Mouse (Mus musculus): ENCODE data around the gene Ddr1. TPM values are rescaled to one million over a fixed set of nuclear protein-coding genes. Genes with fewer than 3 reads are reported as not detected.

Gene Ddr1
- polyA plus RNA-seq, 1 experiment from 2014 or later, result 89.1 TPM

GRCm38 (mm10) chr17:35710705-35711347 lies 6.4 kb upstream of the Ddr1 start:
- Histone ChIP-seq H3K4me2 (ENCODE audit: low read length) (no peak overlapping the region), H3K27me3 (ENCODE audit: insufficient read depth, low read length) (no peaks in the 10 kb centered on the region), H3K36me3 (ENCODE audit: insufficient read depth, low read length) (no peaks in the 10 kb centered on the region), H3K27ac (peak overlapping the region; percentile 81), H3K4me1 (replicated peaks; ENCODE audit: insufficient read depth, low read length) (peaks cover 12% of the 10 kb centered on the region; the same call in 1 of the 2 replicates), H3K9me3 (replicated peaks; ENCODE audit: low read length) (no peaks in the 10 kb centered on the region), H3K4me3 (replicated peaks; ENCODE audit: low read depth, low read length) (no peak overlapping the region), H3K9ac (ENCODE audit: low read depth, low read length) (no peak overlapping the region)
- 14% methylated on average over 8 of the region's 8 CpGs for WGBS
- no peak for TF ChIP-seq CTCF (IDR thresholded peaks at IDR 0.05; ENCODE audit: low read depth)
- DNase-seq (ENCODE audit: low spot score) (peak; percentile 73), ATAC-seq (replicated peaks; ENCODE audit: low FRiP score, low read depth) (peak; percentile 78; the same call in 1 of the 2 replicates)

DNA sequence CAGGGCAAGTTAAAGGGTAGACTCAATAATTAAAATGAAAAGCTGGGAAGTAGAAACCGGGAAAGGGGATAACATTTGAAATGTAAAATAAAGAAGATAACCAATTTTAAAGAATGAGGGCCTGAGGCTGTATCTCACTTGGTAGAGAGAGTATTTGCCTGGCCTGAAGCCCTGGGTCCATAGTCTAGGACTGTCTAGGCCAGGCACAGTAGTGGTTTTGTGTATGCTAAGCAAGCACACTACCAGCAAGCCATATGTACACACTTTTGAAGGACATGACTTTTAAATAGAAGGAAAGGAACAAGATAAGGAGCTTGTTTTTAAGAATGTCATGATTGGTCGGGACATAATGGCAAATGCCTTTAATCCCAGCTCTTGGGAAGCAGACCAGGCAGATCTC lies 4.2 kb upstream of the Ddr1 start:
- H3K4me1 ChIP-seq (replicated peaks; ENCODE audit: insufficient read depth, low read length), result peaks cover 19% of the 10 kb centered on the region
- no peak overlapping the region for H3K4me2 ChIP-seq (ENCODE audit: low read length)
- H3K9me3 ChIP-seq (replicated peaks; ENCODE audit: low read length), result no peaks in the 10 kb centered on the region
- no peak for TF ChIP-seq CTCF (IDR thresholded peaks at IDR 0.05; ENCODE audit: low read depth)
- WGBS, result 74% methylated on average over 2 of the region's 2 CpGs
- H3K27ac ChIP-seq, result no peak overlapping the region
- H3K36me3 ChIP-seq (ENCODE audit: insufficient read depth, low read length), result no peaks in the 10 kb centered on the region
- DNase-seq (ENCODE audit: low spot score), result no peak
- H3K27me3 ChIP-seq (ENCODE audit: insufficient read depth, low read length), result no peaks in the 10 kb centered on the region
- H3K4me3 ChIP-seq (replicated peaks; ENCODE audit: low read depth, low read length), result no peak overlapping the region
- no peak overlapping the region for H3K9ac ChIP-seq (ENCODE audit: low read depth, low read length)
- ATAC-seq (replicated peaks; ENCODE audit: low FRiP score, low read depth), result no peak

- ATAC-seq (replicated peaks; ENCODE audit: low FRiP score, low read depth), result no peak
- H3K9ac ChIP-seq (ENCODE audit: low read depth, low read length), result no peak overlapping the region
- no peak overlapping the region for H3K27ac ChIP-seq
- no peak overlapping the region for H3K4me3 ChIP-seq (replicated peaks; ENCODE audit: low read depth, low read length)
- no peaks in the 10 kb centered on the region for H3K36me3 ChIP-seq (ENCODE audit: insufficient read depth, low read length)
- peaks cover 19% of the 10 kb centered on the region for H3K4me1 ChIP-seq (replicated peaks; ENCODE audit: insufficient read depth, low read length)
- no peaks in the 10 kb centered on the region for H3K9me3 ChIP-seq (replicated peaks; ENCODE audit: low read length)
- no peak for TF ChIP-seq CTCF (IDR thresholded peaks at IDR 0.05; ENCODE audit: low read depth)
- H3K27me3 ChIP-seq (ENCODE audit: insufficient read depth, low read length), result no peaks in the 10 kb centered on the region
- H3K4me2 ChIP-seq (ENCODE audit: low read length), result no peak overlapping the region
- WGBS, result 58% methylated on average over 7 of the region's 7 CpGs
- DNase-seq (ENCODE audit: low spot score), result peak; percentile 30
Observed at GRCm38 (mm10) chr17:35707929-35708328, 3.5 kb upstream of the Ddr1 start.

DNA sequence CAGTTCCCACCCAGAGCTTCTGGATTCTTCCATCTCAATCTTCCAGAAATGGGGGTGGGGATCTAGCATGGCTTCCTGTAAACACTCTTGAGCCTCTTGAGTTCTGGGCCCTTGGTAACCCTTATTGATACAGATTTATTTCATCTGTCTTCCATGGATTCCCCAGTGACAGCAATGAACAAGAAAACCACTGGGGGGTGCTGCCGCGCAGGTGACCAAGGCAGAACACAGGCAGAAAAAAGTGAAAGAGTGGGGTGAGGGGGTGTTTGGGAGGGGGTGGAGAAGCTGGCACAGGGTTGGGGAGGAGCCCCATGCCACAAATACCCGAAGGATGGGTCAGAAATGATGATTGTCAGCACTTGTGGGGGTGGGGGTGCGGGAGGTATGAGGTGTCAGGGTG lies 1.4 kb upstream of the Ddr1 start:
- DNase-seq (ENCODE audit: low spot score) (peak; percentile 60), ATAC-seq (replicated peaks; ENCODE audit: low FRiP score, low read depth) (no peak)
- Histone ChIP-seq H3K9ac (ENCODE audit: low read depth, low read length) (no peak overlapping the region), H3K9me3 (replicated peaks; ENCODE audit: low read length) (no peaks in the 10 kb centered on the region), H3K36me3 (ENCODE audit: insufficient read depth, low read length) (no peaks in the 10 kb centered on the region), H3K4me3 (replicated peaks; ENCODE audit: low read depth, low read length) (no peak overlapping the region), H3K4me2 (ENCODE audit: low read length) (no peak overlapping the region), H3K27ac (peak overlapping the region; percentile 93), H3K4me1 (replicated peaks; ENCODE audit: insufficient read depth, low read length) (peaks cover 31% of the 10 kb centered on the region), H3K27me3 (ENCODE audit: insufficient read depth, low read length) (no peaks in the 10 kb centered on the region)
- 35% methylated on average over 4 of the region's 4 CpGs for WGBS
- peak; percentile 76 for TF ChIP-seq CTCF (IDR thresholded peaks at IDR 0.05; ENCODE audit: low read depth)

GRCm38 (mm10) chr17:35703751-35704271 lies 610 bp downstream of the Ddr1 start:
- no peaks in the 10 kb centered on the region for H3K36me3 ChIP-seq (ENCODE audit: insufficient read depth, low read length)
- 3% methylated on average over 14 of the region's 14 CpGs for WGBS
- peak overlapping the region; percentile 93 for H3K27ac ChIP-seq
- H3K9ac ChIP-seq (ENCODE audit: low read depth, low read length), result peak overlapping the region; percentile 39
- H3K4me3 ChIP-seq (replicated peaks; ENCODE audit: low read depth, low read length), result peak overlapping the region; percentile 40
- H3K27me3 ChIP-seq (ENCODE audit: insufficient read depth, low read length), result no peaks in the 10 kb centered on the region
- TF ChIP-seq CTCF (IDR thresholded peaks at IDR 0.05; ENCODE audit: low read depth), result no peak
- 0 out of 2 replicates have a peak, but pooled peaks have one; percentile 18 for ATAC-seq (replicated peaks; ENCODE audit: low FRiP score, low read depth)
- H3K4me2 ChIP-seq (ENCODE audit: low read length), result peak overlapping the region; percentile 67
- peaks cover 22% of the 10 kb centered on the region for H3K4me1 ChIP-seq (replicated peaks; ENCODE audit: insufficient read depth, low read length)
- peak; percentile 80 for DNase-seq (ENCODE audit: low spot score)
- no peaks in the 10 kb centered on the region for H3K9me3 ChIP-seq (replicated peaks; ENCODE audit: low read length)

DNA sequence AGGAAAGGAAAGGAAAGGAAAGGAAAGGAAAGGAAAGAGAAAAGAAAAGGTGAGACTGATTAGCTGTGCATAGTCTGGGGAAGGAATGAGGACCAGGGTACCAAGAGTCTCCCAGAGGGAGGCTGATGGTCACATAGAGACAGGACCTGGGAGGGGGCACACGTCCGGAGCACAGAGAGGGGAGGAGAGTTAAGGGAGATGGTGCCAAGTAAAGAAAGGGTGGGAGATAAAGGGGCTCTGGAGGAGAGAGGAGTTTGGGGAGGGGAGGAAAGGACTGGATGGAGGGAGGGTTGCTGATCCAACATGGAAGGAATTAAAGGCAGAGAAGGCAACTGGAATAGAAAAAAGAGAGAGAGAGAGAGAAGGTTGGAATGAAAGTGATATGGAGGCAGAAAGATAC lies 1.4 kb downstream of the Ddr1 start:
- H3K4me3 ChIP-seq (replicated peaks; ENCODE audit: low read depth, low read length), result peak overlapping the region; percentile 74
- no peaks in the 10 kb centered on the region for H3K27me3 ChIP-seq (ENCODE audit: insufficient read depth, low read length)
- H3K4me1 ChIP-seq (replicated peaks; ENCODE audit: insufficient read depth, low read length), result peaks cover 28% of the 10 kb centered on the region
- 8% methylated on average over 2 of the region's 2 CpGs for WGBS
- H3K4me2 ChIP-seq (ENCODE audit: low read length), result peak overlapping the region; percentile 89
- H3K36me3 ChIP-seq (ENCODE audit: insufficient read depth, low read length), result no peaks in the 10 kb centered on the region
- DNase-seq (ENCODE audit: low spot score), result peak; percentile 18
- H3K9ac ChIP-seq (ENCODE audit: low read depth, low read length), result 0 out of 2 replicates have a peak overlapping the region, but pooled peaks have one; percentile 84
- H3K9me3 ChIP-seq (replicated peaks; ENCODE audit: low read length), result no peaks in the 10 kb centered on the region
- no peak for ATAC-seq (replicated peaks; ENCODE audit: low FRiP score, low read depth)
- peak overlapping the region; percentile 99 for H3K27ac ChIP-seq
- no peak for TF ChIP-seq CTCF (IDR thresholded peaks at IDR 0.05; ENCODE audit: low read depth)
